ENCODE assay signal across 8 mouse cellular contexts in the genomic region with DNA sequence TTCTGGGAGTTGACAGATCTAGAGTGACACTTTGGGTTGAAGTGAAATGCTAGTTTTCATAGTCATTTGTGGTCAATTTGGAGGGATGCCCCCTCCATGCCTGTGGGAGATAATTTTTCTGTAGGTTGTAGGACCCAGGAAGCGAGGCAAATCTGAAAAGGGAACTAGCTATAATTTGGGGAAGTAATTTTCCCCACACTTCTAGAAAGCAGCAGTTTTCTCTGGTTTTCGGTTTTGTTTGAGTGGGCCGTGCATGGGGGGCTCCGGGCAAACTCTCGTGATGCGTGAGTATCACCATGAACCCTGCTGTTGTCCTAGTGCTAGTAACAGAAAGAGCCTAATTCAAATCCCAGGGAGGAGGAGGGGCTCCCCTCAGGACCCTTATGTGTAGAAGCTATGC. TPM values are rescaled to one million over a fixed set of nuclear protein-coding genes. Genes with fewer than 3 reads are reported as not detected.
DNase-seq lines count a peak whose midpoint lies in the region; ATAC-seq and TF ChIP-seq lines count a peak whose summit lies in the region.

No protein-coding gene starts in this region.

- 45% methylated on average over 6 of the region's 6 CpGs for WGBS in hindbrain, embryonic 15.5 days
- 81% methylated on average over 6 of the region's 6 CpGs for WGBS in midbrain, embryonic 10.5 days

- H3K9ac ChIP-seq in CH12.LX (ENCODE audit: insufficient read depth, low read depth) = peak overlapping the region; percentile 37
- H3K9ac ChIP-seq in hindbrain, embryonic 15.5 days = no peak overlapping the region

- H3K4me2 ChIP-seq in CH12.LX (ENCODE audit: insufficient read depth, low read depth, poor library complexity, severe bottlenecking) = peak overlapping the region; percentile 74
- H3K4me2 ChIP-seq in hindbrain, embryonic 15.5 days = peak overlapping the region; percentile 50

- peak; percentile 85 for DNase-seq in CH12.LX (ENCODE audit: extremely low read depth)
- DNase-seq in midbrain, embryonic 10.5 days (ENCODE audit: low spot score) = no peak
- no peak for DNase-seq in embryo, embryonic 10 days (ENCODE audit: low spot score)
- no peak for DNase-seq in lung, postnatal 36 days
- DNase-seq in right cerebral cortex, adult 2 months (ENCODE audit: low spot score in 2 of 2) = no peak
- DNase-seq in spleen, adult 12 weeks (ENCODE audit: low spot score) = no peak

- TF ChIP-seq CTCF in CH12.LX (conservative IDR thresholded peaks at IDR 0.05 in 1 of 2, IDR thresholded peaks at IDR 0.05 in 1 of 2; ENCODE audit: low read depth in 2 of 2, low read length in 2 of 2) = no peak
- no peak for TF ChIP-seq CTCF in bone marrow macrophage, adult 2 months (IDR thresholded peaks at IDR 0.05; ENCODE audit: low read depth, low read length)

- in situ Hi-C loops in CH12.LX (cut with MboI; ENCODE audit: low pct_ligation_motif_present, low pct_unique_long_range_greater_than_20kb, low sequenced_read_pairs) = no loop called here

- H3K4me3 ChIP-seq in CH12.LX (replicated peaks in 1 of 3; ENCODE audit: low read depth in 2 of 3, low read length in 2 of 3, poor library complexity in 1 of 3) = peak overlapping the region; percentile 29 to 55 (median 48)
- peak overlapping the region; percentile 96 for H3K4me3 ChIP-seq in bone marrow macrophage, adult 2 months (ENCODE audit: insufficient read depth, low read length)
- no peak overlapping the region for H3K4me3 ChIP-seq in hindbrain, embryonic 15.5 days
- H3K4me3 ChIP-seq in midbrain, embryonic 10.5 days = peak overlapping the region; percentile 30; the same call in 1 of the 2 replicates

- H3K27ac ChIP-seq in CH12.LX (ENCODE audit: insufficient read depth, low read depth) = peak overlapping the region; percentile 98
- H3K27ac ChIP-seq in bone marrow macrophage, adult 2 months (ENCODE audit: insufficient read depth, low read depth, low read length) = peak overlapping the region; percentile 98
- H3K27ac ChIP-seq in hindbrain, embryonic 15.5 days (replicated peaks) = peak overlapping the region; percentile 82
- peak overlapping the region; percentile 78 for H3K27ac ChIP-seq in midbrain, embryonic 10.5 days (replicated peaks)

- TF ChIP-seq POLR2A in CH12.LX (IDR thresholded peaks at IDR 0.05; ENCODE audit: low read depth, low read length) = no peak
- TF ChIP-seq POLR2A in bone marrow macrophage, adult 2 months (IDR thresholded peaks at IDR 0.05; ENCODE audit: borderline replicate concordance, low read depth, low read length) = no peak

- peaks cover 100% of the 10 kb centered on the region for H3K79me2 ChIP-seq in CH12.LX (replicated peaks; ENCODE audit: control insufficient read depth, extremely low read depth, insufficient read depth, poor library complexity, severe bottlenecking)

- peaks cover 4 to 30% of the 10 kb centered on the region in 2 experiments for H3K36me3 ChIP-seq in CH12.LX (replicated peaks in 1 of 2; ENCODE audit: control insufficient read depth in 1 of 2, insufficient read depth in 1 of 2, low read length in 1 of 2)
- no peaks in the 10 kb centered on the region for H3K36me3 ChIP-seq in hindbrain, embryonic 15.5 days
- H3K36me3 ChIP-seq in midbrain, embryonic 10.5 days = peaks cover 5% of the 10 kb centered on the region

- TF ChIP-seq EP300 in CH12.LX (IDR thresholded peaks at IDR 0.05; ENCODE audit: low read length) = peak; percentile 95

- no peak for ATAC-seq in hindbrain, embryonic 15.5 days (ENCODE audit: low FRiP score, low read depth)

- H3K4me1 ChIP-seq in CH12.LX (ENCODE audit: control insufficient read depth in 1 of 2, insufficient read depth in 2 of 2) = peaks cover 42 to 91% of the 10 kb centered on the region in 2 experiments
- peaks cover 50% of the 10 kb centered on the region for H3K4me1 ChIP-seq in bone marrow macrophage, adult 2 months (ENCODE audit: control insufficient read depth, insufficient read depth, low read length)
- peaks cover 92% of the 10 kb centered on the region for H3K4me1 ChIP-seq in hindbrain, embryonic 15.5 days (replicated peaks)
- H3K4me1 ChIP-seq in midbrain, embryonic 10.5 days = peaks cover 90% of the 10 kb centered on the region

- no peaks in the 10 kb centered on the region for H3K9me3 ChIP-seq in CH12.LX (replicated peaks; ENCODE audit: low read length)
- H3K9me3 ChIP-seq in hindbrain, embryonic 15.5 days = no peaks in the 10 kb centered on the region
- H3K9me3 ChIP-seq in midbrain, embryonic 10.5 days (replicated peaks) = no peaks in the 10 kb centered on the region

- no peak for TF ChIP-seq RAD21 in CH12.LX (IDR thresholded peaks at IDR 0.05; ENCODE audit: low read depth, low read length)

- dilution Hi-C loops in CH12.LX (cut with MboI; ENCODE audit: extremely low pct_ligation_motif_present, extremely low pct_unique_long_range_greater_than_20kb, low sequenced_read_pairs) = no loop called here

- H3K27me3 ChIP-seq in CH12.LX (replicated peaks) = no peaks in the 10 kb centered on the region
- H3K27me3 ChIP-seq in hindbrain, embryonic 15.5 days = no peaks in the 10 kb centered on the region
- no peaks in the 10 kb centered on the region for H3K27me3 ChIP-seq in midbrain, embryonic 10.5 days (ENCODE audit: low read depth, poor library complexity, severe bottlenecking)

TF ChIP-seq in CH12.LX, 34 proteins besides CTCF, POLR2A, EP300 and RAD21:
- peak; percentile 54; the same call in 1 of the 2 replicates for TF ChIP-seq JUND (conservative IDR thresholded peaks at IDR 0.05; ENCODE audit: low read depth, low read length)
- no peak for TF ChIP-seq JUN (IDR thresholded peaks at IDR 0.05; ENCODE audit: insufficient read depth, low read depth, low read length)
- TF ChIP-seq UBTF (IDR thresholded peaks at IDR 0.05; ENCODE audit: low read depth, low read length) = no peak
- TF ChIP-seq MXI1 (IDR thresholded peaks at IDR 0.05; ENCODE audit: low read depth, low read length) = no peak; the same call in 1 of the 2 replicates
- TF ChIP-seq MAFK (IDR thresholded peaks at IDR 0.05; ENCODE audit: insufficient replicate concordance, low read length) = peak; percentile 61
- TF ChIP-seq NELFE (IDR thresholded peaks at IDR 0.05; ENCODE audit: low read depth, low read length) = no peak
- TF ChIP-seq MYC (IDR thresholded peaks at IDR 0.05; ENCODE audit: low read depth, low read length) = peak; percentile 63; the same call in 1 of the 2 replicates
- peak; percentile 93; the same call in 1 of the 2 replicates for TF ChIP-seq RCOR1 (conservative IDR thresholded peaks at IDR 0.05; ENCODE audit: low read depth, low read length)
- TF ChIP-seq HCFC1 (IDR thresholded peaks at IDR 0.05; ENCODE audit: low read depth, low read length) = peak; percentile 21; the same call in 1 of the 2 replicates
- peak; percentile 71 for TF ChIP-seq CHD2 (IDR thresholded peaks at IDR 0.05; ENCODE audit: low read length)
- peak; percentile 49; the same call in 1 of the 2 replicates for TF ChIP-seq ZMIZ1 (IDR thresholded peaks at IDR 0.05; ENCODE audit: low read depth, low read length)
- TF ChIP-seq MEF2A (IDR thresholded peaks at IDR 0.05; ENCODE audit: borderline replicate concordance, low read depth, low read length) = peak; percentile 58
- peak; percentile 77 for TF ChIP-seq ETS1 (conservative IDR thresholded peaks at IDR 0.05; ENCODE audit: low read depth, low read length)
- TF ChIP-seq MAZ (IDR thresholded peaks at IDR 0.05; ENCODE audit: low read depth, low read length) = peak; percentile 82
- TF ChIP-seq BHLHE40 (IDR thresholded peaks at IDR 0.05; ENCODE audit: low read depth, low read length) = peak; percentile 98
- TF ChIP-seq TBP (conservative IDR thresholded peaks at IDR 0.05; ENCODE audit: low read depth, low read length) = 0 out of 2 replicates have a peak, but pooled peaks have one; percentile 20
- peak; percentile 92 for TF ChIP-seq IRF4 (IDR thresholded peaks at IDR 0.05; ENCODE audit: low read depth, low read length)
- TF ChIP-seq SMC3 (IDR thresholded peaks at IDR 0.05; ENCODE audit: low read depth, low read length) = no peak
- no peak for TF ChIP-seq POLR2AphosphoS2 (IDR thresholded peaks at IDR 0.05; ENCODE audit: low read depth, low read length)
- TF ChIP-seq SIN3A (IDR thresholded peaks at IDR 0.05; ENCODE audit: low read length) = peak; percentile 77; the same call in 1 of the 2 replicates
- TF ChIP-seq USF1 (IDR thresholded peaks at IDR 0.05; ENCODE audit: low read depth, low read length) = no peak
- no peak for TF ChIP-seq GABPA (IDR thresholded peaks at IDR 0.05; ENCODE audit: insufficient replicate concordance, low read depth, low read length)
- peak; percentile 36; the same call in 1 of the 2 replicates for TF ChIP-seq ZNF384 (IDR thresholded peaks at IDR 0.05; ENCODE audit: low read depth, low read length)
- TF ChIP-seq E2F4 (IDR thresholded peaks at IDR 0.05; ENCODE audit: insufficient replicate concordance, low read depth, low read length) = no peak
- TF ChIP-seq ELF1 (IDR thresholded peaks at IDR 0.05; ENCODE audit: low read depth, low read length) = peak; percentile 58
- no peak for TF ChIP-seq NRF1 (IDR thresholded peaks at IDR 0.05; ENCODE audit: low read depth, low read length)
- TF ChIP-seq CHD1 (IDR thresholded peaks at IDR 0.05; ENCODE audit: low read depth, low read length) = no peak
- no peak for TF ChIP-seq KAT2A (IDR thresholded peaks at IDR 0.05; ENCODE audit: insufficient replicate concordance, low read length)
TF ChIP-seq in CH12.LX: peak in this region for 16.

RNA-seq across cellular contexts. Expression of a gene that starts 6.8 kb away (rescaled TPM):
- total RNA-seq in CH12.LX (2012; rRNA removed) (300 and 318 TPM in 2 replicates), CH12.LX (2014; rRNA removed) (223 and 251 TPM in 2 replicates)
- 465 and 470 TPM in 2 replicates for polyA plus RNA-seq in CH12.LX (2012; ENCODE audit: insufficient read length, low read depth)
- polyA plus RNA-seq in bone marrow macrophage, adult 2 months (2012; ENCODE audit: insufficient read depth, insufficient read length, missing spikeins) = 4,392 and 4,568 TPM in 2 replicates
- 194 and 203 TPM in 2 replicates for polyA plus RNA-seq in hindbrain, embryonic 15.5 days (2015; fragmentation: Nextera tagmentation; extraction: Ambion mirVana)
- 52.0 and 69.2 TPM in 2 replicates for polyA plus RNA-seq in midbrain, embryonic 10.5 days (2016; fragmentation: Nextera tagmentation; extraction: Ambion mirVana)
